Mouse (Mus musculus) lung, embryonic 15.5 days (tissue): ENCODE data around the gene Brinp1. TPM values are rescaled to one million over a fixed set of nuclear protein-coding genes. Genes with fewer than 3 reads are reported as not detected.
A peak's percentile ranks its signal among the peaks of the same experiment; 100 is the strongest.

Source experiments
- ATAC-seq: fragments of 200-750 bp; cut with Nextera tagmentation; 2 replicates; pipeline ENCODE4 v1.8.0; 2017; ENCODE audit warnings: moderate number of reproducible peaks, borderline replicate concordance; ENCODE audit not compliant: low FRiP score, low TSS enrichment; ENCODE audit errors: extremely low read depth
- H3K27ac ChIP-seq: fragments of 300-500 bp; sonication (generic); 2 replicates; pipeline ENCODE4 v1.5.1; 2015; ENCODE audit warnings: moderate library complexity, mild to moderate bottlenecking, inconsistent platforms
- H3K27me3 ChIP-seq: fragments of 300-500 bp; sonication (generic); 2 replicates; pipeline ENCODE4 v1.6.1; 2015; ENCODE audit warnings: inconsistent platforms
- H3K36me3 ChIP-seq: fragments of 300-500 bp; sonication (generic); 2 replicates; pipeline ENCODE4 v1.6.1; 2015; ENCODE audit warnings: inconsistent platforms
- H3K4me1 ChIP-seq: fragments of 300-500 bp; sonication (generic); 2 replicates; pipeline ENCODE4 v1.6.1; 2015; ENCODE audit warnings: inconsistent platforms
- H3K4me2 ChIP-seq: fragments of 300-500 bp; sonication (generic); 2 replicates; pipeline ENCODE4 v1.6.1; 2015; ENCODE audit warnings: inconsistent platforms, mild to moderate bottlenecking, moderate library complexity
- H3K4me3 ChIP-seq: fragments of 300-500 bp; sonication (generic); 2 replicates; pipeline ENCODE4 v1.5.1; 2015; ENCODE audit warnings: mild to moderate bottlenecking, inconsistent platforms
- H3K9ac ChIP-seq: fragments of 300-500 bp; sonication (generic); 2 replicates; pipeline ENCODE4 v1.6.1; 2015; ENCODE audit warnings: inconsistent platforms
- H3K9me3 ChIP-seq: fragments of 300-500 bp; sonication (generic); 2 replicates; pipeline ENCODE4 v1.6.1; 2016; ENCODE audit warnings: inconsistent platforms
- WGBS: fragments of 180-500 bp; shearing (Covaris S2); methylation state at CpG from one replicate; pipeline ENCODE4 v1.1.7; 2015; 5-methylcytosine and 5-hydroxymethylcytosine counted together
- polyA plus RNA-seq: library from polyadenylated mRNA; unstranded; fragments of >200 nt; fragmentation: Nextera tagmentation; extraction: Ambion mirVana; gene quantifications from 2 replicates; pipeline ENCODE4 v1.2.1, GENCODE M21; 2015

The Brinp1 gene
- 18.4 and 19.5 TPM in 2 replicates for polyA plus RNA-seq

DNA sequence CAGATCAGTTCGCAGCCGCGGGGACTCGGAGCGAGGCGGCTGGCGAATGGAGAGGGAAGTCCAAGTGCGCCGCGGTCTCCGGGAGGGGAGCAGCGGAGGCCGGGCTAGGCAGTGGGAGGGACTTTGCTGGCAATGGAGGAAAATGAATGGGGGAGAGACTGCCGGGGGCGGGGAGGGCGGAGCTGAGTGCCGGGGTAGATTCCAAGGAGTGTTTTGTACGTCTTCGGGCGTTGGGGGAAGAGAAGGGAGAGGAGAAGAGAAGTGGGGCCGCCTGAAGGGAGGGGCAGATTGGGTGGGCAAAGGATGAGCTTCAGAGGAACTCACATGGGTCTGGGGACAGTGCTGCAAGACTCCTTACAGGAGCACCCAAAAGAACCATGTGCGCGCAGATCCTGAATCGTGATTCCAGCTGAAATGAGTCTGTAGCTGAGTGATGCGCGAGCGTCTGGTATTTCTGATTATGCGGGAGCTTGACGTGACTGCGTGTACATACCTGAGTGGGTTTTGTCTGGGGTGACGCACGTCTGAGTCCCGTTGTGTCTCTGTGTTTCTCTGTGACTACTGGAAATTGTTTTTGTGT, at the start of gene Brinp1:
TSS of gene Brinp1 (minus strand) at position 76 of the 580 bp plus-strand sequence.
- peak; percentile 95 for ATAC-seq

DNA sequence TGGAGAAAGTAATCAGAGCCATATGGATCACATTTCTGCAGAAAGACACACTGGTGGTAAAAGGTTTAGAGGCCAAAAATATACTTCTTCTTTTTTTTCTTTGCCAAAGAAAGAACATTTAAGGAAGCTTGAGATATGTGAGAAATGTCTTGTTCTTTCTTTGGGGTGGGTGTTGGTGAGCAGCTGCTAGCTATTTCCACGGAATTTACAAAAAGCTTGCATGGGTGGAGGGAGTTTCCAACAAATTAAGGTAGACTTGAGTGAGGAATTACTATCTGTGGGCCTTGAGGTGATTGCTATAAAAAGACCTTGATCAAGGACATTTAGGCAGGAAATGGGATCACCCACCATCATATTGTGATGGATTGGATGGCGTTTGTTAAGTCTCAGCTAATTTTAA, 3.1 kb upstream of the Brinp1 start:
- H3K4me2 ChIP-seq = no peak overlapping the region
- no peak overlapping the region for H3K9ac ChIP-seq
- ATAC-seq = no peak
- H3K9me3 ChIP-seq = no peaks in the 10 kb centered on the region
- H3K27ac ChIP-seq = no peak overlapping the region
- 64% methylated on average over 2 of the region's 2 CpGs for WGBS
- no peaks in the 10 kb centered on the region for H3K36me3 ChIP-seq
- no peak overlapping the region for H3K4me3 ChIP-seq
- no peaks in the 10 kb centered on the region; the same call in 1 of the 2 replicates for H3K4me1 ChIP-seq
- peaks cover 14% of the 10 kb centered on the region for H3K27me3 ChIP-seq

More for the DNA sequence above, at the start of gene Brinp1:
- 3% methylated on average over 32 of the region's 33 CpGs for WGBS
- H3K36me3 ChIP-seq = no peaks in the 10 kb centered on the region
- H3K4me3 ChIP-seq = peak within 1 kb of the TSS; percentile 58
- H3K27ac ChIP-seq = no peak within 1 kb of the TSS; the same call in 1 of the 2 replicates
- no peaks in the 10 kb centered on the region; the same call in 1 of the 2 replicates for H3K4me1 ChIP-seq
- peaks cover 14% of the 10 kb centered on the region for H3K27me3 ChIP-seq
- H3K9ac ChIP-seq = peak within 1 kb of the TSS; percentile 37
- peak within 1 kb of the TSS; percentile 73 for H3K4me2 ChIP-seq
- no peaks in the 10 kb centered on the region for H3K9me3 ChIP-seq

DNA sequence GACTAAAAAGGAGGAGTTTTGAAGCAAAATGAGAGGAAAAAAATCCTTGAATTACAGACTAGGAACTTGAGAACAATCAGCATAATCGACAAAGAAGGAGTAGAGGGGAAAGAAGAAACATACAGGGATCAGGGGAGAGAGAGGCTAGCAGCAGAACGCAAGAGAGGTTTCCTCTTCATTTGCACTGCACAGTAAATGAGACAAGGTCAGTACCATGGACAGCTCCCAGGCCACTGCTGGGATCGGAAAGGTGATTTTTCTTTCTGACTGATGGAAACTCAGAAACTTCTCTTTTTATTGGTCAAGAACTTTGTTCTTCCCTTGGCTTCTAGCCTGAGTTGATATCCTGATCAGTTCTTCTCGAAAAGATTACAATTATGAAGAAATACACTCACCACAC, 1.4 kb upstream of the Brinp1 start:
- ATAC-seq = no peak
- no peaks in the 10 kb centered on the region; the same call in 1 of the 2 replicates for H3K4me1 ChIP-seq

GRCm38 (mm10) chr4:68953667-68954321, 403 bp downstream of the Brinp1 start:
- no peak overlapping the region; the same call in 1 of the 2 replicates for H3K27ac ChIP-seq
- H3K36me3 ChIP-seq = no peaks in the 10 kb centered on the region
- peak overlapping the region; percentile 73 for H3K4me2 ChIP-seq
- no peaks in the 10 kb centered on the region; the same call in 1 of the 2 replicates for H3K4me1 ChIP-seq
- peak; percentile 47; the same call in 1 of the 2 replicates for ATAC-seq
- peaks cover 14% of the 10 kb centered on the region for H3K27me3 ChIP-seq
- peak overlapping the region; percentile 58 for H3K4me3 ChIP-seq
- peak overlapping the region; percentile 37 for H3K9ac ChIP-seq
- H3K9me3 ChIP-seq = no peaks in the 10 kb centered on the region
- WGBS = 0% methylated on average over 38 of the region's 40 CpGs

More for the DNA sequence above, 1.4 kb upstream of the Brinp1 start:
- no peak overlapping the region for H3K4me2 ChIP-seq
- no peak overlapping the region for H3K9ac ChIP-seq
- H3K4me3 ChIP-seq = no peak overlapping the region
- 3% methylated on average over 4 of the region's 4 CpGs for WGBS
- H3K36me3 ChIP-seq = no peaks in the 10 kb centered on the region
- peaks cover 14% of the 10 kb centered on the region for H3K27me3 ChIP-seq
- H3K9me3 ChIP-seq = no peaks in the 10 kb centered on the region
- no peak overlapping the region for H3K27ac ChIP-seq

DNA sequence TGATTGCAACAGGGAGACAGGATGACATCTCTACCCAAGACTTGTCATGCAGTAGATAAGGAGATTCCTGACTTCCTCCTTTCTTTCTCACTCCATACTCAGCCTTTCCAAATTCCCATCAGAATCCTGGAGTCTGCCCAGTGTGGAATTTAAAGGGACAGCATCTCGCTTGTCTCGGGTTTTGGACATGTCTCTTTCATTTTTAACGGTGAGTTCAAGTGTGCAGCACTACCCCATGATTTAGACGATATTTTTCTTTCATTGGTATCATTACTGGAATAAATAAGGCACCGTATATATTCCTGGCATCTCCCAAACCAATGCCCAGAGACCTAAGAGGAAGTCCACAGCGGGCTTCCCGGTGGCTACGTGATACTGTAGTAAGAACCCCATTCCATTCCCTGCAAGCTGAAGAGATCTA, 1.1 kb downstream of the Brinp1 start:
- 0 out of 2 replicates have a peak overlapping the region, but pooled peaks have one; percentile 27 for H3K9ac ChIP-seq
- H3K9me3 ChIP-seq = no peaks in the 10 kb centered on the region
- no peak for ATAC-seq
- H3K4me3 ChIP-seq = peak overlapping the region; percentile 58
- H3K27ac ChIP-seq = no peak overlapping the region; the same call in 1 of the 2 replicates
- H3K4me2 ChIP-seq = peak overlapping the region; percentile 73
- no peaks in the 10 kb centered on the region; the same call in 1 of the 2 replicates for H3K4me1 ChIP-seq
- H3K27me3 ChIP-seq = peaks cover 14% of the 10 kb centered on the region
- no peaks in the 10 kb centered on the region for H3K36me3 ChIP-seq
- 7% methylated on average over 8 of the region's 8 CpGs for WGBS

DNA sequence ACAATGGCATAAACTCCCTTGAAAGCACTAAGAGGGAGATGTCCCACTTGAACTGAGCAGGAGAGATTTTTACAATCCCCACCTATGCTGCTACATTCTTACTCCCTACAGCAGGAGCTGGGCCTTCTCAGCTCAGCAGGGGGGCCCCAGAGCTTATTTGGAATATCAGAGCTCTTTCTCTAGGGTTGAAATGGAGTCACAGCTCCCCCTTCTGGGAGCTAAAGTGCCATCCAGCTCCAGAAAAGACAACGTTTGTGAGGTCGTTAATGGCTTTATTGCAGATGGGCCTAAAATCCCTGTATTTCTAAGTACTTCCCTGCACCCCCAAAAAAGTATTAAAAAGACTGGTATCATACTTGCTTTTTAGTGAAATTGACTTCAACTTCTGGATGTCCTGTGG, 3.6 kb downstream of the Brinp1 start:
- H3K4me3 ChIP-seq = no peak overlapping the region
- H3K27me3 ChIP-seq = peaks cover 14% of the 10 kb centered on the region
- H3K27ac ChIP-seq = no peak overlapping the region
- WGBS = 5% methylated on average over 2 of the region's 2 CpGs
- H3K4me2 ChIP-seq = no peak overlapping the region
- H3K4me1 ChIP-seq = no peaks in the 10 kb centered on the region; the same call in 1 of the 2 replicates
- H3K36me3 ChIP-seq = no peaks in the 10 kb centered on the region
- no peaks in the 10 kb centered on the region for H3K9me3 ChIP-seq
- H3K9ac ChIP-seq = no peak overlapping the region
- ATAC-seq = no peak

- no peak overlapping the region for H3K4me2 ChIP-seq
- no peaks in the 10 kb centered on the region for H3K4me1 ChIP-seq
- no peaks in the 10 kb centered on the region for H3K9me3 ChIP-seq
- no peak for ATAC-seq
- WGBS = 84% methylated on average over 2 of the region's 2 CpGs
- no peaks in the 10 kb centered on the region for H3K27me3 ChIP-seq
- H3K36me3 ChIP-seq = no peaks in the 10 kb centered on the region
- no peak overlapping the region for H3K9ac ChIP-seq
- no peak overlapping the region for H3K27ac ChIP-seq
- no peak overlapping the region for H3K4me3 ChIP-seq
Measured at GRCm38 (mm10) chr4:68942938-68943337, 11.3 kb downstream of the Brinp1 start.

- Histone ChIP-seq H3K4me2 (no peak overlapping the region), H3K27me3 (no peaks in the 10 kb centered on the region), H3K9ac (no peak overlapping the region), H3K9me3 (no peaks in the 10 kb centered on the region), H3K4me3 (no peak overlapping the region), H3K36me3 (no peaks in the 10 kb centered on the region), H3K27ac (no peak overlapping the region), H3K4me1 (peaks cover 8% of the 10 kb centered on the region)
- 58% methylated on average over 3 of the region's 3 CpGs for WGBS
- ATAC-seq = no peak
Measured at GRCm38 (mm10) chr4:68930022-68930421, 24.2 kb downstream of the Brinp1 start.

GRCm38 (mm10) chr4:68926091-68926490, 28.1 kb downstream of the Brinp1 start:
- no peak overlapping the region for H3K4me2 ChIP-seq
- no peaks in the 10 kb centered on the region for H3K36me3 ChIP-seq
- no peak overlapping the region for H3K9ac ChIP-seq
- no peak overlapping the region for H3K4me3 ChIP-seq
- H3K27me3 ChIP-seq = no peaks in the 10 kb centered on the region
- H3K4me1 ChIP-seq = no peaks in the 10 kb centered on the region
- no peak overlapping the region for H3K27ac ChIP-seq
- H3K9me3 ChIP-seq = no peaks in the 10 kb centered on the region
- WGBS = 78% methylated on average over 2 of the region's 2 CpGs
- ATAC-seq = no peak

DNA sequence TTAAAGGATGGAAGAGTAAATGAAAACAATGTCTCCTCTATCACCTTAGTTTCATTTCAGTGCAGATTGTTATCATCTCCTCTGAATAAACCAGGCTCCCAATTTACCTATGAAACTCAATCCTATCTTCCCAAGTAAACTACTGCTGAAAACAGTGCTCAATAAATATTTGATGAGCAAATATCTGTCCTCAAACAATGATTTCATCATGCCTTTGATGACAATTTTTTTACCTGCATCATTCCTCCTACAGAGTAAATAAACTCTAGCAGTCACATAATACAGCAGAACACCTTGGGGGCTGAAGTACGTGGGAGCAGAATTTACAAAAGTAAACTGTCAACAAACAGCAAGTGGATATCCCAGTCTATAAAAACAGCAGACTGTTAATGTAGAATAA, 31.3 kb downstream of the Brinp1 start:
- no peaks in the 10 kb centered on the region for H3K27me3 ChIP-seq
- WGBS = 41% methylated on average over 1 of the region's 1 CpGs
- H3K4me3 ChIP-seq = no peak overlapping the region
- H3K9me3 ChIP-seq = no peaks in the 10 kb centered on the region
- no peak overlapping the region for H3K9ac ChIP-seq
- H3K36me3 ChIP-seq = no peaks in the 10 kb centered on the region
- no peak overlapping the region for H3K4me2 ChIP-seq
- no peak overlapping the region for H3K27ac ChIP-seq
- H3K4me1 ChIP-seq = no peaks in the 10 kb centered on the region
- no peak for ATAC-seq

DNA sequence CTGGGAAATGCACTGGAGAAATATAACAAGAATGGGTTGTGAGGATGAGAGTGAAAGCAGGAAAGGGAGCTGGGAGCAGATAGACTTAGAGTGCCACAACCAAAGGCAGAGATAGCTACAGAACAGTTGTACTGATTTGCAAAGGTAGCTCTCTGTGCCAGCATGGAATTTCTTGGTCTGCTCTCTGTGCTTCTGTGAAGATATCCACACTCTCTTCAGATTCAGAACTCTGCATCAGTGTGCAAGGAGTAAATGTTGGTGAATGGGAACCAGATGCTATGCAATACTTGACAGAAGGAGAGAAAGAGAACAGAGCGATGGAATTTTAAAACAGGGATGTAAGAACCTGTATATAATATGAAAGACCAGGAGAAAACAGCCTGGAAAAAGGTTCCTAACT, 31.7 kb downstream of the Brinp1 start:
- no peak for ATAC-seq
- 93% methylated on average over 1 of the region's 1 CpGs for WGBS

GRCm38 (mm10) chr4:68920127-68920526, 34.1 kb downstream of the Brinp1 start:
- Histone ChIP-seq H3K4me1 (no peaks in the 10 kb centered on the region), H3K4me3 (no peak overlapping the region), H3K9ac (no peak overlapping the region), H3K27me3 (no peaks in the 10 kb centered on the region), H3K9me3 (no peaks in the 10 kb centered on the region), H3K36me3 (no peaks in the 10 kb centered on the region), H3K27ac (no peak overlapping the region), H3K4me2 (no peak overlapping the region)
- ATAC-seq = peak; percentile 55; the same call in 1 of the 2 replicates
- 27% methylated on average over 3 of the region's 3 CpGs for WGBS

More for the DNA sequence above, 31.7 kb downstream of the Brinp1 start:
- H3K27ac ChIP-seq = no peak overlapping the region
- H3K4me3 ChIP-seq = no peak overlapping the region
- no peaks in the 10 kb centered on the region for H3K9me3 ChIP-seq
- no peaks in the 10 kb centered on the region for H3K4me1 ChIP-seq
- H3K27me3 ChIP-seq = no peaks in the 10 kb centered on the region
- no peak overlapping the region for H3K4me2 ChIP-seq
- no peak overlapping the region for H3K9ac ChIP-seq
- H3K36me3 ChIP-seq = no peaks in the 10 kb centered on the region
